Mouse (Mus musculus) right cerebral cortex, adult 18-20 months (tissue): ENCODE results near the gene Slc43a2.

ENCODE experiments used
- DNase-seq: peaks from one replicate; pipeline ENCODE4 v3.0.0; 2022; ENCODE audit warnings: mixed read lengths

Slc43a2 gene

DNA sequence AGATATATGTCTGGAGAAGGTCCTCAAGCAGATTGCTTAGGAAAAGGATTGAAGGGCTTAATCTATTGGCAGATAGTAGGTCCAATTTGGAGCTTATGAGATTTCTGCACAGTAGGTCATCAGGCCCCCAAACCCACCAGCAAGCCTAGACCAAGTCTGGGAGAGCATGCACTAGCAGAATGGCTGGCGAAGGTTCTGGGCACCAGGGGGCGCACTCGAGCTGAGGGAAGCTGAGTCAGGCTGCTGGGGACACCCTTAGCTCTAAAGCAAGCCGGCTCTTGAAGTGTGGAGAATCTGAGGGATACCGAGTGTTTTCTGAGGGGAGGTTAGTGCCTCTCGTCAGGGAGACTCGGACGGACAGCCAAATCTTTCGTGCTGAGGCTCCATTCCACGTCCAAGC is 1.2 kb upstream of the Slc43a2 start:
- peak; percentile 94 for DNase-seq

DNA sequence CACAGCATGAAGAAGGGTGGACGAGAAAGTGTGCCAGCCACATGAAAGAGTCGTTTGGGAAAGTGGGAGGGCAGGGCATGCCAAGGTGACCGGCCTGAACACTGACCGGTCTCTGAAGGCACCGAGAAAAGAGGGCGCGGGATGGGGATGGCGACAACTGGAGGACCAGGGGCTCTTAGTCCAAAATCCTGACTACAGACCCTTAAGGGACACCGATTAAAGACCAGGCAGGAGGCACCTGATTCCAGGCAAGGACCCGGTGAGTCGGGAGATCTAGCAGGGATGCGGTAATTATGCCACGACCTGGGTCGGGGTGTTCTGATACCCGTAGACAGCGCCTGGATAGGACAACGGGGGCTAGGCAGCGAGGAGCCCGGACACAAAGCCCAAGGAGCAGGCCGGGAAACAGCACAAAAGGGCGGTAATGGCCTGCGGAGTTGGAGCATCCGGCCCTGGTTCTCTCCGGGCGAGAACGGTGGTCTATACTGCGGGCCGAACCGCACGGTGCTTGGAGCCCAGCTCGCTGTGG is 585 bp upstream of the Slc43a2 start:
- no peak for DNase-seq

DNA sequence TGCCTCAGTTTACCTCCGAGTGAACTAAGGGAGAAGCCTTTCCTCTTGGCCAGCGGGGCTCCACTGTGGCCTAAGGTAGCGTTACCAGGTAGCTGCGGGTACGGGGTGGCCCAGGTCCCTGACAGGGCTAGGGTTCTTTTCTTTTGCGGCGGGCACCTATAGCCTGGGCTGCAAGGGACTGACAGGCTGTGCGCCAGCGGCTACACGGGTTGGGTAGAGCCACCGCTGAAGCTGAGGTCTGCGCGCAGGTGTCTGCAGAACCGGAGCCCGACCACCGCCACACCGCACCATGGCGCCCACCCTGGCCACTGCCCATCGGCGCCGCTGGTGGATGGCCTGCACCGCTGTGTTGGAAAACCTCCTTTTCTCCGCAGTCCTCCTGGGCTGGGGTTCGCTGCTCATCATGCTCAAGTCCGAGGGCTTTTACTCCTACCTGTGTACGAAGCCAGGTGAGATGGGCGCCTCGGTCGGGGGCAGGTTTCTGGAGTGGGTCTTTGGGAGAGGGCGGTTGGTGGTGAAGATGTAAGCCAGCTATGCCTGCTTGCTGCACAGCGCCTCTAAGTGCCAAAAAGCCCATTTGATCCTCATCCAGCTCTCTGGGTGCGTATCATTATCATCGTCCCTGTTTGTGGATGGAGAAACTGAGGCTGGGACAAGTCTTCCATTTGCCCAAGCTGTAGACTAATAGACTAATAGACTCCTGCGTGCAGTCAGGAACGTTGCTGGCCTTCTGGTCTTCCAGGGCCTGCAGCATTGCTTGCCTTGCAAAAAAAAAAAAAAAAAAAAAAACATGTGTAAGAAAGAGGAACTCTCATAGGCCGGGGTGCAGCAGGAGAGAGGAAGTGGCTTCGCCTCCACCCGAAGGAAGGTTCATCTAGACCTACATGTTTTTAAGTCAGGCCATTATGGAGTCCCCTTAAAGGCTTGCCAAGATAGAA is 1.1 kb downstream of the Slc43a2 start:
- peak; percentile 54 for DNase-seq

DNA sequence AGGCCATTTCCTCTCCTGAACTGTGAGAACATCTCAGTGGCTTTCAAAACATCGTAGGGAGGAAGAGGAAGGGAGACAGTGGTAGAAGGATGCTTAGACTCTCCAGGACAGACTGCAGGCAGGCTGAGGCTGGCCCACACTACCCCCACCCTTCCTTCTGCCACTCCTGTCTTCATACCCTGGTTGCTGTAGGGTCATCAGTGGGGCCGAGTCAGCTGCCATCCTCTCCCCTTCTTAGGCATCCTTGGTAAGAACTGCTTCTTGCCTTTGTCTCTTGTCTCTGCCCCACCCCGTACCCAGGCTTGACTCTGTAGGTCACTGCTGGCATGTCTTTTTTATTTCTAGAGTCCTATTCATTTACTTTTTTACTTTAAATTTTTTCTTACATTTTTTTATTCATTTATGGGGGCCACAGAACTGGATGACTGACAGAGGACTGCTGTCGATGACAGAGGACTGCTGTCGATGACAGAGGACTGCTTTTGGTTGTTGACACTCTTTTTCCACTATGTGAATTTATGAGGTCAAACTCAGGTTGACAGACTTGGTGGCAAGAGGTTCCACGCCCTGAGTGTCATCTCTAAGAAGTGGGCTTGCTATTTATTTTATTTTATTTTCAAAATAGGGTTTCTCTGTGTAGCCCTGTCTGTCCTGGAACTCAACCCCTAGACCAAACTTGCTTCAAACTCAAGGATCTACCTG is 2.0 kb downstream of the Slc43a2 start:
- DNase-seq = no peak

DNA sequence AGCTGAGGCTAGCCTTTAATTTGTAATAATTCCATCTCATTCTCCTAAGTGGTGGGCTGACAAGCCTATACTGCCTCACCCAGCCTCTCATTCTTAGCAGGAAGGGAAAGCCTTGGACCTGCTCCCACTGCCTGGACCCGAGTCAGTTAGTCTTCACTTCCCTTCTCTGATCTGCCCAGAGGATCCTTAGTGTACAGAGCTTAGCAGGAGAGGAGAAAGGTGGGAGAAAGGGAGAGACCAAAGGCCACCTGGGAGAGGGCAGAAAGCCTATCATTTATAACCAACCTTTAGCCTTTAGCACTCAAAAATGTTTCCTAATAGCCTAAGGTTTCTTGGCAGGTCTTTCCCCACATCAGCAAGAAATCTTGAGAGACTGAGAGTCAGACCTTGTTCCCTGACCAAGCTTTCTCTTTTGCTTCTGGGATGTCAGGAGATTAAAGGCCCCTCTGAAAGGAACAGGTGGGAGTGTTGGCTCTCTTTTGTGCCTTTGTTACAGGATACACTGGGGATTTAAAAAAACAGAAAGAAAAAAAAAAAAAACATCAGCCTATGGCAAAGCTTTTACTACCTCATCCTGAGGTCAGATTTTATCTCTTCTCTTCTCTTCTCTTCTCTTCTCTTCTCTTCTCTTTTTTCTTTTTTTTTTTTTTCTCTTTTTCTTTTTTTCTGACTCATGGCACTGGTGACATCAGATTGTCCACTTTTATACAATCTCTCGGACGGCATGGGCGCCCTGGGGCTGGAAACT is 3.0 kb downstream of the Slc43a2 start:
- no peak for DNase-seq

DNA sequence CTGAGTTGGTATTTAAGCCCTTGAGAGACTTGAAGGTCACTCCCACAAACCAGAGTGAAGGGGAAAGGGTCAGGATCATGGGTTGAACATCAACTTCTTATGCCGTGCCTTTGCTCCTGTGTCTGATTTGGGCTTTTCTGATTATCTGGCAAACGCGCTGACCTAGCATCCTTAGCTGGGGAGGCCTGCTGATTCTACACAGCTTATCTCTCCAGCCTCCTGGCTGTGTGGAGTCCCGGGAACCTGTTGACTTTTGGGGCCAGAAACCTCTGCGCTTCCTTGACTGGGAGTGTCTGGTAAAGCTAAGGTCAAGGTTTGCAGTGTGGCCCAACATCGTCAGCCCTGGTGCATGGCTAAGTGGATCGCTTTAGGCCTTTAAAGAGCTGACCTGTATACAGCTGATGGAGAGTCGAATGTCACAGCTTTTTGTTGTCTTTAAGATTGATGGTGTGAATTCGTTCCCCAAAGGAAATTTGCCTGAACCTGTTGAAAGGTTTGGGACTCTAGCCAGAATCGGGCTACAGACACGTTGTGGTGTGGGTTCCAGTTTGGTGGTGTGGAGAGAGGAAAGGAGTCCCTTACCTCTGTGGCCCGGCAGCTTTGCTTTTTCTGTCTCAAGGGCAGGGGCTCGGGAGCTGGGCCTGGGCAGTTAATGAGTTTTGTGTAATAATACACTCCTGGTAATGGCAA is 3.8 kb downstream of the Slc43a2 start:
- no peak for DNase-seq

DNA sequence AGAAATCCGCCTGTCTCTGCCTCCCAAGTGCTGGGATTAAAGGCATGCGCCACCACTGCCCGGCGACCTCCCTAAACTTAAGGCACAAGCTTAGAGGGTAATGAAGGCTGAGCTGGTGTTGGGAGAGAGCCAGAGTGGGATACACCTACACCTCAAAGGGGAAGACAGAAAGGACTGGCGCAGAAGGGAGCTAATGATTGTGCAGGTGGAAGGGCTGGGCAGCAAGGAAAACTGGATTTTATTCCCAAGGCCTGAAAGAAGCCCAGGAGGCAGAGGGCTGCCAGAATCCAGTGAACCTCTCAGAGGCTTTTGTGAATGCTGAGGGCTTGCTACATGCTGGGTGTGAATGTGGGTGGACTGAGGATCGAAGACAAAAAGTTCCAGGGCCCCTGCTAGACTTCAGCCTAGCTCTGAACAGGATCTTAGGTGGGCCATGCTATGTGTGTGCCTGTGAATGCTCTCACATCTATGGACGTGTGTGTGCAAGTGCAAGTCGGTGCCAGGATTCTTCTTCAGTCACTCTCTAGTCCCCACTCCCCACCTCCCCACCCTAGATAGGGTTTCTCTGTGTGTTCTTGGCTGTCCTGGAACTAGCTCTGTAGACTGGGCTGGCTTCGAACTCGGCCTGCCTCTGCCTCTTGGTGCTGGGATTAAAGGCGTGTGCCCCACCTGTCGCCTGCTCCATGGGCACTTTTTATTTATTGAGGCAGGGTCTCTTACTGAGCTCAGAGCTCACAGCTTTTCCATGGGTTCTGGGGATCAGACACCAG is 4.9 kb downstream of the Slc43a2 start:
- DNase-seq = no peak

DNA sequence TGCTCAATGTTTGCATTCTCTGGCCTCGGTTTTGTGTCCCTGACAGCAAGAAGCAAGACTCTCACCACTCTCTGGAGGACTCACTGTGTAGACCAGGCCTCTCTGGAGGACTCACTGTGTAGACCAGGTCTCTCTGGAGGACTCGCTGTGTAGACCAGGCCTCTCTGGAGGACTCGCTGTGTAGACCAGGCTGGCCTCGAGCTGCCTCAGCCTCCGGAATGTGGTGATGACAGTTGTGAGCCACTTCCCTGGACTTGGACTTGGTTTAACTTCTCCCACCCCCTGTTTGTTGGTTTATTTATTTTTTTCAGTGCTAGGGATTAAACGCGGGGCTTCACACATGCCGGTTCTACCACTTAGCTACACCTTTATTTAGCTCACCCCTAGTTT is 5.5 kb downstream of the Slc43a2 start:
- no peak for DNase-seq

DNA sequence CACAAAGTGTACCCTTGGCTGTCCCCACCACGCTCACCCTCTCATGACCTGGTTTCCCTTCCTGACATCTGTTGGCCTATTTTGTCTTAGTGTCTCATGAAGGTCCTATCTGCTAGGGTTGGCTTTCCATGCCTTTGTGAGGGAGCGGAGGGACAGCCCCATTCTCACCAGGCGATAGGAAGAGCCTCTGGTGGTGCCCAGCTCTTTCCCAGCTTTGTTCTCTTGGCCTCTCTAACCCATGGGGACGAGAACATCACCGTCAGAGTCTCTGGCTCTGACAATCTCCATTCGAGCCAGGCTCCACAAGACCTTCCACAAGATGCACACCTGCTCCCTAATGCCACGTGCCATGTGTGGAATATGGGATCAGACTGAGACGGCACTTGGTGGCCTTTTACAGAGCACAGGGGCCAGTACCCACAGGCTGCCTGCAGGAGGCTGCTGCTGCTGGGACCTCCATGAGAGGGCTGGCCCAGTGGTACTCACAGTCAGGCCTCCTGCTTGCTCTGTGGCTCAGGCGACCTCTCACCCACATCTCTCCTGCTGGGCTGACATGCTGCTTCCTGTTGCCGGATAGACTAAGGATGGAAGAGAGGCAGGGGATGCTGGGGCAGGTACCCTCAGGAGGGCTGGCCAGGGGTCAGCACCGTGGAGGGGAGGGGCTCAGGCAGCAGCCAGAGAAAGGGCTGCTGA is 6.1 kb downstream of the Slc43a2 start:
- no peak for DNase-seq

DNA sequence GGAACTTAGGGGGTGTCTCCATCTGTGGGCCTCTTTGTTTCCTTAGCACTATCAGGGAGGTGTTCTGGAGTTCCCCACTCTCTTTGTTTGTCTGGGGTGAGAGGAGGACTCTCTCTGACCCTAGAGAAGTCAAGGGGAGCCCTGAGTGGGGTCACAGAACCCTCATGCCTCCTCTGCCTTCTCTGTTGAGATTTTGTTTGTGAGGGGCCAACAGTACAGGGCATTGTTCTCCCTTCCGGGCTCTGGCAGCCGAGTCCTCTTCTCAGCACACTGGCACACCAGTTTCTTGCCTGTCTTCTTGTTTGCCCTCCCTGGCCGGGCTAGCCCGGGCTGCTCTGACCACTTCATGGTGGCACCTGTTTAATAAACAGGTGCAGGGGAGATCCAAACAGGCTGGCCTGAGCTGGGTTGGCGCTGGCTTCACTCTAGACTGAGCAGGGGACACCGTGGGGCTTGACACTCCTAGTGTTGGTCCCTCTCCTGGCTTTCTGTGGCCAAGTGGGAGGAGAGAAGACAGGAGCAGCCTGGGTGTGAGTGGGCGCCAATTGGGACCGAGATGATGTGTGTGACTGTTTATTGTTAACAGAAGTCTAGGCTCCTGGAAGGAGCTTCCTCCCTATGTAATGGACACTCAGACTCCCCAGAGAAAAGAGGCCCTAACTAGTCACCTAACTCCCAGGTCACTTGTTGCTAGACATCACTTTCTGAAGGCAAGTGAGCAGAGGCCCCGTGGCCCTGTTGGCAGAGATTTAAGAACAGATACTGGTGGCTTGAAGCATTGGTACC is 6.9 kb downstream of the Slc43a2 start:
- no peak for DNase-seq

DNA sequence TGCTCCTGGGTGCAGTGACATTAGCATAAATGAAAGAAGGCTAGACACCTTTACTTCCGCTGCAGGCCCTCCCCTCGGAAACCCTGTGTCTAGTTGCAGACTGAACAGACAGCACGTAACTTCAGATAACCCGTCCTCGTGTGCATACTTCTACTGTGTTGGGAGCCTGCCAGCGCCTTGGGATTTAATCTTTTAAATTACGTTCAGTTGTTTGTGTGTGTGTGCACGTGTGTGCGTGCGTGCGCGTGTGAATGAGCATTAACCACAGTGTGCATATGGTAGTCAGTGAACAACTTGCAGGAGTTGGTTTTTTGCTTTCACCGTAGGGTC is 7.4 kb downstream of the Slc43a2 start:
- no peak for DNase-seq

DNA sequence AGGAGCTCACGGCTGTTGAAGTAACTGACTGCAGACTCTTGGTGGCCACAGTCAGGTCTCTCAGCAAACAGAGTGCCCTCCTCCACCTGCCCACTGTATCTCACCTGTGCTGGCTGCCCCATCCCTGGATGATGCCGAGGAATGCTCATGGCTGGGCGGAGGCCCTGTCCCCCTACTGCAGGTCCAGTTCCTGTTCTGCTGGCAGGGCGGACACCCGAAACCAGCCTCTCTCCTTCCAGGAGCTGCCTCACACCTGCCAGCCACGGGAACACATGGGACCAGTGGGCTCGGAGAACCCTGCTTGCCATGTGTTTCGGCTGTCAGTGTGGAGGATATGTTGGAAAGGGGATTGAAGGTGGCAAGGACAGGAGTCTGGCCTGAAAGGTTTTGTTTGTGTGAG is 8.7 kb downstream of the Slc43a2 start:
- DNase-seq = no peak

DNA sequence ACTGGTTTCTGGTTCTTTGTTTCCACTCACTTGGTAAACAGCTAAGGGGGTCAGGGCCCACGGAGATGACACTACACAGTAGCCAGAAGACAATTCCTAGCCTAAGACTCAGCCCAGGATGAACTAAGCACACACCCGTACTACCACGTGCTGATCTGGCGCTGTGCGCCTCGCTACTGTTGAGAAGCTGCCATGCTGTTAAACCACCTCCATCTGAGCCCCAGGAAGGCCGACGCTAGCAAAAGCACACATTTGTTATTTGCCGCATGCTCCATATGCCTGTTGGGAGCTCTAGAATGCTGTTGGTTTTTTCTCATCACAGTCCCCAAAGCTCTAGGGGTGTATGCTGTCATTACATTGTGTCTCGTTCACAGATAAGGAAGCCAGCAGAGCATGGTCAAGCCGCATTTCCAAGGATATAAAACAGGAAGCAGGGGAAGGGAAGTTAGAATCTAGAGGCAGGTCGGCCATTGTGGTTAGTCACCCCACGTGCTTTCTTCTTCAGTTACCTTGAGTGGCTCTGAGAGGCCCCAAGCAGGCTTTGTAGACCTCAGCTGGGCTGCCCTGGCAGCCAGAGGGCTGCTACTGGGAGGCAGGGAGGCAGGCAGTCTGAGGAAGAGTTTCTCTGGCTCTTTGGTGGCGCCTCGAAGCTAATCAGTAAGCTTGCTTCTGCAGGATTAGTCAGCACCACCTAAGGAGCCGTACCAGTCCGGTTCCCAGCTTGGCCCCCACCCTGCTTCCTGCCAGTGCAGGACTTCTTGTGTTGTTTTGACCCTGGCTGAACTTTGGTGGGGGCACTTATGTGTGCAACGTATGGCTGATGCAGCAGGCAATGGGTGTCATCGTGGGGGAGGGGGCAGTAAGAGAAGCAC is 9.5 kb downstream of the Slc43a2 start:
- DNase-seq = no peak

DNA sequence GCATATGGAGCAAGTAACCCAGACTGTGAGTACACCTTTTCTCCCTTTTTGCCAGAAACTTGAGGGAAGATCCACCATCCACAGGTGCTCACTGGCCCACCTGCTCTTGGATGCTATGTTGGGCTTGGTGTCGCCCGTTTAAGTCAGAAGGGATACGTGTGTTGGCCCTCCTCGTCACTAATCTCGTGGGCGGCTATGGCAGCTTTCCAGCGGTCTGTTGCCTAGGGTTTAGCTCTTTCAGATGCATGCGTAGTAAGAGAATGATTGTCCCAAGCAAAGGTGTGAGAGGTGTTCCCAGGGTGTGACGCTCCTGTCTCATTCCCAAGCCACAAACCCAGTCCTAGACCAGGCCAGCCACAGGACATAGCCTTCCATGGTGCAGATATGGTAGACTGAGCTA is 13.2 kb downstream of the Slc43a2 start:
- no peak for DNase-seq

DNA sequence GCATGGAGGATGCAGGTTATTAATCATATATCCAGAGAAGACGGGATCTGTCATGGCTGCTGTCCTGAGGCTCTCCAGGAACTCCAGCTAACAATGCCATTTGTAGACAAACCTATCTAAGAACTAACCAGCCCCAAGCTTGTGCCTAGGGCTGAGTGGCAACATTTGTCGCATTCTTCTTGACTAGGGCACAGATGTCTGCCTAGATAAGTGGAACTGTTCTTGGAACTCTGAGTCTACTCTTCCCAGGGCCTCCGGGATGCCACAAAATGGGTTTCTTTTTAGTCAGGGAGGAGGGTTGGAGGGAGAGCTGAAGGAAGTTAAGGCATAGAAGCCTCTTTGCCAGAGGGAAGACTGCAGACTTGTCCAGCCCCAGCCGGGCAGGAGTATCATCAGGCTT is 14.6 kb downstream of the Slc43a2 start:
- DNase-seq = no peak

DNA sequence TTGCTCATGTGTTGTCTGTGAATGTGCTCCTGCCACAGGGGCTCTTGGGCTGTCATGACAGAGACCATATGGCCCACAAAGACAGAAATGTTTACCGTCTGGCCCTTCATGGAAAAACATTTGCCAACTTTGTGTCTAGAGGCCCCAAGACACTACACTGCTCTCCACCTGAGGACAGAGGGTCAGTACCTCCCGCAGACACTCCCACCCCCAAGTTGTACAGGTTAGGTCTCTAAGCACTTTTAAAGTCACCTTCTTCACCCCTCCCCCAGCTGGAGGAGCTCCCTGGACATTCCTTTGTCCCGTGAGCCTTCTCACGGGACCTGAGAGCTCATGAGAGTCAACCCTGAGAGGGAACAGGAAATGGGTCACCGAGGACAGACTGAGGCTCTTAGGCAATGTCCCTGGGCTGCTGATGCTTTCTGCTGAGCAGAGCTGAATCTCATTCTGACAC is 18.2 kb downstream of the Slc43a2 start:
- no peak for DNase-seq

DNA sequence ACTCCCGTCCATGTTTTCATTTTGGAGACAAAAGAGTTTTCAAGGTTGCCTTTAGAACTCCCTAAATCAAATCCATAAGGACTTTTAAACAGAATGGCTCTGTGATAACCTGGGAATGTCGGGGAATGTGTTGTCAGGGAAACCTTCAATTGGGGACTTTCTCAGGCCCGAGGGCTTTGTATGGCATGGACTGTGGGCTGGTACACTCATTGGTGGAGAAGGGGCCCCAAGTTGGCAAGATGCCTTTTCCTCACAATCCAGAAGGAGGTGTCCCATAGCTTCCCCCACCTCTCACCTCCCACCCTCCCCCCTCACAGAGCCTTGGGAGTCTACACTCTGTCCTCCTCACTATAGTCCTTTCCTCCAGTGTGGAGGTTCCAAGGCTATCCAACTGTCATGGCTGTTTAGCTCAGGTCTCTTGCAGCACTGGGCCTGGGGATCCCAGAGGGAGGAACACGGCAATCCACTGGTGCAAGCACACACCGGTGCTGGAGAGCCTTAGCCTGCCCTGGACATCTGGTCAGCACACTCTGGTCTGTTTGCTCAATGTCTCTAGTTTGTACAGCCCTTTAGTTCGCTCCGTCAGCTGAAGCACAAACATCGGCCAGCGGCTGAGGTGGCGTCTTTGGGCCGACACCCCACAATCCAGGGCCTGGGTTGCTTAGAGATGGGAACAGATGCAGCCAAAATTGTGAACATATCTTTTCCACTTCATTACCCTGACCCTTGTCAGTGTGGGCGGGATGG is 18.9 kb downstream of the Slc43a2 start:
- DNase-seq = no peak

DNA sequence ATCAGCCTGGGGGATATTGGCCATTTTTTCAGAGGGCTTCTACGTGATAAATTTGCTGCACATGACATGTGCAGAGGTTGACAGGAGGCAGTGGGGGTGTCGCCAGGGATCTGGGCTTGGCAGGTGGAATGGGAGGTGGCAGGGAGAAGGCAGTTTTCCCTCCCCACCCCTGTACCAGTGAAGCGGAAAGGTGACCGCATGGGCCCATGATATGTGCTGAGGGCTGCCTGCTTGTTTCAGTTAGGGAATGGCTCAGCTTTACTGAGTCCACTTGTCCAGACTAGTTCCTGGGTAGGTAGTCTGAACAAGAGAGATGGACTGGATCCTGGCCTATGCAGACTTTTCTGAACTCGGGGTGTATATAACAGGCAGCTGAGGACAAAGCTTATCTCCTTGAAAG is 19.8 kb downstream of the Slc43a2 start:
- no peak for DNase-seq
